Mouse (Mus musculus): ENCODE measurements around the gene Hoxc11.

DNA sequence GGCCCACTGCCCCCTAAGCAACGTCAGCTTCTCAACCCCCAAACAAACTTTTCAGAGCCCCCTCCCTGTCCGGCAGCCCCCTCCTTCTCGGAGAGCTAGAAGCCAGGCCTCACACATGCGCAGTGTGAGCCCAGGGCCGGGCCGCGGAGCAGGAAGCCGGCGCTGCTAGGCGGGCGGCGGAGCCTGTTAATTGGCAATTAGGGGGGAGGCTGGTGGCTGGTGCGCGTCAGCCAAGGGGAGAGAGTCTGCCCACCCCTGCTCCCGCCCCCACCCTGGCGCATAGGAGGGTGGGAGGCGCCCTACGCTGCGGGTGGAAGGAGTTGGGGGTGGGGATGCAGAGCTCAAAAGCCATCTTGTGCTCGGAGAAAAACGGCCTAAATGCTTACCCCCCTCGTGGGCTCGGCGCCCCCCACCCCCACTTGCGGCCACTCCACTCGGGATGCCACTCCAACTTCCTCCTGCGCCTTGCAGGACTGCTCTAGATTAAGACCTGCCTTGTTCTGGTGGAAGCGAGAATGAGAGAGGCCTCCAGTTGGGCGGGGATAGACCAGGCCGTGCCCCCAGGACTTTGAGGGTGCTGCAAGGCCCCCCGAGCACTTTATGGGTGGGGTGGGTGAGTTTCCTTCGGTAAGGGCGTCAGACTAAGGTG lies 45.1 kb downstream of the Hoxc11 start:
- TF ChIP-seq CTCF (IDR thresholded peaks at IDR 0.05; ENCODE audit: low read depth) (no peak), EP300 (IDR thresholded peaks at IDR 0.05; ENCODE audit: low read depth) (no peak)

Data from heart, postnatal 0 days (tissue).